Mouse (Mus musculus): Measurements from ENCODE around the gene Rc3h1.
"Not testable (repeated sequence)": the region's sequence is repeated elsewhere in the genome, so short reads cannot be mapped to it uniquely, and the experiment has no call there.

GRCm38 (mm10) chr1:160881378-160881777, 24.8 kb upstream of the Rc3h1 start:
- TF ChIP-seq POLR2A (IDR thresholded peaks at IDR 0.05; ENCODE audit: extremely low read depth, insufficient read depth, low read length); CTCF (IDR thresholded peaks at IDR 0.05; ENCODE audit: low read depth, low read length): not testable (repeated sequence)
